Mouse (Mus musculus): ENCODE measurements around the gene Casq2. TPM values are rescaled to one million over a fixed set of nuclear protein-coding genes. Genes with fewer than 3 reads are reported as not detected.

The Casq2 gene
- polyA plus RNA-seq, 1 experiment from 2014 or later, result 0.13 TPM

DNA sequence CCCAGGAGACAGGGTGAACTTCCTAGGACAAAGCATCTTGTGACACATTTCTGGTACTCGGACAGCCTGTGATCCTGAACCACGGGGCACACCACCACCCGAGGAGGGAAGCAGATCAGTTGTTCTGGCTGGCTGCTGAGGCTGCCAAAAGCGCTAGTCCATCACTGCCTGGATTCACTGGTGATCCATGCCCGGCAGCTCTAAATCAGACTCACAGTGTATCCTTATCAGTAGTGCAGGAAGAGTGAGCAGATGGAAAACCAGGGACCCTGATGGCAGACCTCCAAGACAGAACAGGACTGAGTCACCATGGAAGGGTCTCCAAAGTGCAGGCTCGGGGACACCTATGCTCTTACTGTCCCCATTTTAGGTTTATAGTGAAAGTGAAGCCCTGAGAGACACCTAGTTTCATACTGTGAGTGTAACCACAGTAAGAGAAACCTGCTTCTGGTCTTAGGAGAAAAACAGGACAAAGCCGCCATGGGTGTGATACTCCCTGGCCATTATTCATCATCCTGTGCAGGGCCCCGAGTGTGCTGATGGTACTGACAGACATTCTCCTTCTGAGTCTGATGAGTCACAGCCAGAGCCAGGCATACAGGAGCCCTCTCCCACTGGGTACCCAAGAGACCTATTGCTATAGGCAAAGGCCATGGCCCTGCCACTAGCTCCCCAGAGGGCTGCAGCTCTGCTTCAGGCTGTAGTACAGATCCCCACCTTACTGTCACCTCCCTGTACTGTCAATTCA lies 88.1 kb downstream of the Casq2 start:
- Histone ChIP-seq H3K4me1 (peaks cover 10% of the 10 kb centered on the region), H3K27ac (replicated peaks) (no peak overlapping the region), H3K27me3 (no peaks in the 10 kb centered on the region), H3K4me3 (no peak overlapping the region), H3K9me3 (no peaks in the 10 kb centered on the region), H3K4me2 (replicated peaks) (no peak overlapping the region), H3K36me3 (no peaks in the 10 kb centered on the region), H3K9ac (replicated peaks) (no peak overlapping the region)
- 72% methylated on average over 8 of the region's 8 CpGs for whole genome bisulfite sequencing
- ATAC-seq (replicated peaks), result no peak

DNA sequence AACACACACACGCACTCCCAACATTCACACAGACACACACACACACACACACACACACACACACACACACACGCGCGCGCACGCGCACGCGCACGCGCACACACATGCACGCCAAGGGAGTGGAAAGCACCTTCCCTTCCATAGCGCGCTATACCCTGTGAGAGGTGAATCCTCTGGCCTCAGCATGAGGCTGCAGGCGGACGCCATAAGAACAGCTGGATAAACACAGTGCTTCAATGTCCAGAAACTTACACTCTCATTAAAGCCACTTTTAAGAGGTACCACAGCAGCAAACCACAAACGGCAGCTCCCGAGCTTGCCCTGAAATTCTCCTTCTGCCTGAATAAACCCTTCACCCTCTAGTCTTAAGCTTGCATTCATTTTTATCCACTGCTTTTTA lies 89.5 kb downstream of the Casq2 start:
- Histone ChIP-seq H3K9me3 (no peaks in the 10 kb centered on the region), H3K36me3 (no peaks in the 10 kb centered on the region), H3K4me3 (no peak overlapping the region), H3K27ac (replicated peaks) (no peak overlapping the region), H3K4me2 (replicated peaks) (no peak overlapping the region), H3K27me3 (no peaks in the 10 kb centered on the region), H3K9ac (replicated peaks) (no peak overlapping the region), H3K4me1 (0 out of 2 replicates have a peak, but pooled peaks cover 5% of the 10 kb centered on the region)
- no peak for ATAC-seq (replicated peaks)
- WGBS, result 83% methylated on average over 17 of the region's 18 CpGs

DNA sequence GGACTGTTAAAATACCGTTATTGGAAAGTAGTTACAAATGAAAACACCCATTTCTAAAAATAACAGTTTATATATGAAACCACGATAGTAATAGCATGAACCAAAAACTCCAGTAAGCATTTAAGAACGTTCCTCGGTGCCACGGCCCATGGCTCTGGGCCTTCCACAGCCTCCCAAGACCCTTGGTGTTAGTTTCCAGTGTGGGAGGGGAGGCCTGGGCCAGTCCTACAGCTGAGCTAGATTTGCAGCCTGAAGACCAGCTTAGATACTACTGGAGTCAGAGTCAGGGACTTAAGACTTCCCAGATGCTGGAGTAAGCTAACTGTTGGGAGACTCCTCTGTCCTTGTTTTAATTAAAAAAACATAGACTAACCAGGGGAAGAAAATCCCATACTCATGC lies 89.9 kb downstream of the Casq2 start:
- Histone ChIP-seq H3K4me1 (0 out of 2 replicates have a peak, but pooled peaks cover 7% of the 10 kb centered on the region), H3K27ac (replicated peaks) (no peak overlapping the region), H3K36me3 (no peaks in the 10 kb centered on the region), H3K4me3 (no peak overlapping the region), H3K9ac (replicated peaks) (no peak overlapping the region), H3K9me3 (no peaks in the 10 kb centered on the region), H3K27me3 (no peaks in the 10 kb centered on the region), H3K4me2 (replicated peaks) (no peak overlapping the region)
- no peak for ATAC-seq (replicated peaks)
- 90% methylated on average over 5 of the region's 5 CpGs for WGBS

- Histone ChIP-seq H3K27me3 (no peaks in the 10 kb centered on the region), H3K4me2 (replicated peaks) (no peak overlapping the region), H3K27ac (replicated peaks) (no peak overlapping the region), H3K36me3 (no peaks in the 10 kb centered on the region), H3K9ac (replicated peaks) (no peak overlapping the region), H3K4me1 (0 out of 2 replicates have a peak, but pooled peaks cover 7% of the 10 kb centered on the region), H3K4me3 (no peak overlapping the region), H3K9me3 (no peaks in the 10 kb centered on the region)
- WGBS, result 95% methylated on average over 12 of the region's 12 CpGs
- no peak for ATAC-seq (replicated peaks)
These were observed 91.8 kb downstream of the Casq2 start for GRCm38 (mm10) chr3:102177837-102178615.

- H3K36me3 ChIP-seq, result no peaks in the 10 kb centered on the region
- no peak overlapping the region for H3K4me2 ChIP-seq (replicated peaks)
- no peak overlapping the region for H3K9ac ChIP-seq (replicated peaks)
- H3K4me3 ChIP-seq, result no peak overlapping the region
- no peaks in the 10 kb centered on the region for H3K27me3 ChIP-seq
- no peak overlapping the region for H3K27ac ChIP-seq (replicated peaks)
- H3K9me3 ChIP-seq, result no peaks in the 10 kb centered on the region
- 14% methylated on average over 4 of the region's 4 CpGs for WGBS
- ATAC-seq (replicated peaks), result no peak
- 0 out of 2 replicates have a peak, but pooled peaks cover 7% of the 10 kb centered on the region for H3K4me1 ChIP-seq
These were observed 93.7 kb downstream of the Casq2 start for GRCm38 (mm10) chr3:102179869-102180268.

DNA sequence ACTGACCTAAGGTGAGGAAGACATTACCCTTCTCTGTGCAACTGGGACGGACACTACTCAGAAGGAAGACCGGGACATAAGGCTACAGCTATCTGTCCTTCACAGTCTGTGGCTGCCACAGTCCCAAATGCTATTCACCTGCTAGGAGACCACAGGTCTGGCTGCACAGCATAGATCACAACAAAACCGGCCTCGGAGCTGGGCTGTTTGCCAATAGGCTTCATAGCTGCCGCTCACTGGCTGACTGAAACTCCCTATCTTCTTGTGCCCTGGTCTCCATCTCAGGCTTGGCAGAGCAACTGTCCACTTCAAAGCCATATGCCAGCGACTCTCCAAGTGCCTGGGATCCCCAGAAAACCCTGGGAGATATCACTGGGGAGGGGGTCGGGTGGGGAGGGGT lies 94.5 kb downstream of the Casq2 start:
- Histone ChIP-seq H3K9me3 (no peaks in the 10 kb centered on the region), H3K4me2 (replicated peaks) (no peak overlapping the region), H3K9ac (replicated peaks) (no peak overlapping the region), H3K36me3 (no peaks in the 10 kb centered on the region), H3K4me1 (0 out of 2 replicates have a peak, but pooled peaks cover 7% of the 10 kb centered on the region), H3K4me3 (no peak overlapping the region), H3K27ac (replicated peaks) (no peak overlapping the region), H3K27me3 (no peaks in the 10 kb centered on the region)
- ATAC-seq (replicated peaks), result peak; percentile 21; the same call in 1 of the 2 replicates
- WGBS, result 58% methylated on average over 7 of the region's 7 CpGs

GRCm38 (mm10) chr3:102181191-102181590 lies 95.0 kb downstream of the Casq2 start:
- no peak overlapping the region for H3K27ac ChIP-seq (replicated peaks)
- no peaks in the 10 kb centered on the region for H3K27me3 ChIP-seq
- H3K9ac ChIP-seq (replicated peaks), result no peak overlapping the region
- H3K4me1 ChIP-seq, result 0 out of 2 replicates have a peak, but pooled peaks cover 7% of the 10 kb centered on the region
- no peak overlapping the region for H3K4me3 ChIP-seq
- no peaks in the 10 kb centered on the region for H3K9me3 ChIP-seq
- no peaks in the 10 kb centered on the region for H3K36me3 ChIP-seq
- WGBS, result 90% methylated on average over 4 of the region's 4 CpGs
- no peak for ATAC-seq (replicated peaks)
- H3K4me2 ChIP-seq (replicated peaks), result no peak overlapping the region

DNA sequence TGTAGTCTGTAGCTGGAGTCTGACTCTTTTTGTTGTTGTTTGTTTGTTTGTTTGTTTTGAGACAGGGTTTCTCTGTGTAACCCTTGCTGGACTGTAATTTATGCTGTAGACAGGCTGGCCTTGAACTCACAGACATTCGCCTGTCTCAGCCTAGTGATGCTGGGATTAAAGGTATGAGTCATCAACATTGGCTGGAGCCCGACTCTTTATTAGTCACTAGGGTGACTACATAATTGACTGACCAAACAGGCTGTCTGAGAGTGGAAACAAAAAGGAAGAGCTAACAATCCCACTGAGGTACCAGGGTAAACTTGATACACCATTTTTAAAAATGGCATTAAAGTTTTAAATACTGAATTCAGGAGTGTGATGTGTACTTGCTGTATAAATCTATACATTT lies 96.4 kb downstream of the Casq2 start:
- no peaks in the 10 kb centered on the region for H3K27me3 ChIP-seq
- no peaks in the 10 kb centered on the region for H3K9me3 ChIP-seq
- H3K4me2 ChIP-seq (replicated peaks), result no peak overlapping the region
- 79% methylated on average over 2 of the region's 2 CpGs for WGBS
- H3K4me1 ChIP-seq, result 0 out of 2 replicates have a peak, but pooled peaks cover 7% of the 10 kb centered on the region
- no peak overlapping the region for H3K27ac ChIP-seq (replicated peaks)
- H3K4me3 ChIP-seq, result no peak overlapping the region
- H3K9ac ChIP-seq (replicated peaks), result no peak overlapping the region
- no peak for ATAC-seq (replicated peaks)
- no peaks in the 10 kb centered on the region for H3K36me3 ChIP-seq

GRCm38 (mm10) chr3:102184721-102185120 lies 98.5 kb downstream of the Casq2 start:
- Histone ChIP-seq H3K27me3 (no peaks in the 10 kb centered on the region), H3K4me2 (replicated peaks) (no peak overlapping the region), H3K27ac (replicated peaks) (no peak overlapping the region), H3K36me3 (no peaks in the 10 kb centered on the region), H3K9me3 (no peaks in the 10 kb centered on the region), H3K4me1 (peaks cover 12% of the 10 kb centered on the region; the same call in 1 of the 2 replicates), H3K9ac (replicated peaks) (no peak overlapping the region), H3K4me3 (no peak overlapping the region)
- 82% methylated on average over 5 of the region's 5 CpGs for WGBS
- ATAC-seq (replicated peaks), result no peak

DNA sequence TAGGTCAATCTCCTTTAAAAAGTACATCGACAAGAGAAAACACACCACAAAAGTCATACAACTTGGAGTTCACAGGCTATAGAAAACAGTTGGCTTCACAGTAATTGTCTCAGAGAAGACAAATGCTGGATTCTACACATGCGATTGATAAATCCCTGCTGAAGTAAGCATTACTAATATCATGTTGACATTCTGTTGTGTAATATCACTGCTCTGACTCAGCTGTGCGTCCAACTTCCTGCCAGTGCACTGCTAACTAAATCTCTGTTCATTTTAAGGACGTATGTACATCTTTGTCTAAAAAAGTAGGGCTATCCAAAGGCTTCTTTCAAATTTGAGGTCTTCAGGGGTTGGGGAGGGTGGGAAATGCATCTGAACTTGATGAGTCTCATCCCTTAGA lies 101.2 kb downstream of the Casq2 start:
- Histone ChIP-seq H3K9ac (replicated peaks) (no peak overlapping the region), H3K36me3 (no peaks in the 10 kb centered on the region), H3K27ac (replicated peaks) (no peak overlapping the region), H3K4me2 (replicated peaks) (no peak overlapping the region), H3K27me3 (0 out of 2 replicates have a peak, but pooled peaks cover 10% of the 10 kb centered on the region), H3K9me3 (no peaks in the 10 kb centered on the region), H3K4me3 (no peak overlapping the region), H3K4me1 (peaks cover 6% of the 10 kb centered on the region; the same call in 1 of the 2 replicates)
- no peak for ATAC-seq (replicated peaks)
- 93% methylated on average over 4 of the region's 4 CpGs for WGBS

DNA sequence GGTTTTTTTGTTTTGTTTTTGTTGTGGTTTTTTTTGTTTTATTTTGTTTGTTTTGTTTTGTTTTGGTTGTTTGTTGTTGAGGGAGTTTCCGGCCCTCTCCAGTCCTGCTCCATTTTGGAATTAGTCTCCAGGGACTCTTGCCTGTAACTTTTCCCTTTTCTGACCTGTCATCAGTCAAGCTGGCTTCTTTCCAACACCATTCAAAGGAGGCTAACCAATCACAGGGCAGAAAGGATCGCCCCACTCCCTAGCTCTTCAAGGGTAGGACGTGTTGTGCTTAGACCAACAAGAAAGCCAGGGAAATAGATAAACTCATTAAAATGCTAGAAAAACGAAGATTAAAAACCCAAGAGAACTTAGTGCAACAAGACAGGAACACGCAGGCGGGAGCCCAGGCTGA lies 102.8 kb downstream of the Casq2 start:
- Histone ChIP-seq H3K9ac (replicated peaks) (no peak overlapping the region), H3K4me3 (no peak overlapping the region), H3K36me3 (no peaks in the 10 kb centered on the region), H3K9me3 (no peaks in the 10 kb centered on the region), H3K27me3 (0 out of 2 replicates have a peak, but pooled peaks cover 13% of the 10 kb centered on the region), H3K4me1 (peaks cover 15% of the 10 kb centered on the region), H3K27ac (replicated peaks) (no peak overlapping the region), H3K4me2 (replicated peaks) (no peak overlapping the region)
- 12% methylated on average over 6 of the region's 6 CpGs for WGBS
- ATAC-seq (replicated peaks), result no peak

- H3K9me3 ChIP-seq, result no peaks in the 10 kb centered on the region
- H3K4me2 ChIP-seq (replicated peaks), result no peak overlapping the region
- no peak overlapping the region for H3K9ac ChIP-seq (replicated peaks)
- peaks cover 23% of the 10 kb centered on the region for H3K4me1 ChIP-seq
- H3K27ac ChIP-seq (replicated peaks), result no peak overlapping the region
- H3K4me3 ChIP-seq, result no peak overlapping the region
- no peaks in the 10 kb centered on the region for H3K36me3 ChIP-seq
- 0 out of 2 replicates have a peak, but pooled peaks cover 22% of the 10 kb centered on the region for H3K27me3 ChIP-seq
- no peak for ATAC-seq (replicated peaks)
- WGBS, result 12% methylated on average over 4 of the region's 4 CpGs
These were observed 103.8 kb downstream of the Casq2 start for GRCm38 (mm10) chr3:102190015-102190414.

Data from forebrain, embryonic 15.5 days (tissue).